Mouse (Mus musculus): ENCODE measurements around the gene Olfr970. TPM values are rescaled to one million over a fixed set of nuclear protein-coding genes. Genes with fewer than 3 reads are reported as not detected.

Gene Olfr970
- not detected in 4 replicates for total RNA-seq (2023; ENCODE audit: inconsistent age)

DNA sequence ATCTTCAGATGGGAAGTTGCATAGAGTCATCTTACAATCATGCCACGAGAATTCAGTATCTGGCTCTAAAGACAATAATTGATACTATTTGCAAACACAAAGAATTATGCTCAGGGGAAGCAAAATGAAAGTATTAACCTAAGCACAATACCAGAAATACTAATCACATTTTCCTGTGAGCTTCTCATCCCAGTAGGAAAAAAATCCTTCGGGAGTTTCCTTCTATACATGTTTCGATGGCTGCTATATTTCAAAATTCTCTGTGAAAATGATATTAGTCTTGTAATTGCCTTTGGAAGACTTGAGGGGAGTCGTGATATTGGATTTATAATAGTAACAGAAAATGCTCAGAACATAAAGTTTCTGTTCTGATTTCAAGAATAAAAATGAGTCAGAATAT lies at the start of gene Olfr970:
TSS of gene Olfr970 (plus strand) at position 301 of the 400 bp plus-strand sequence.

DNA sequence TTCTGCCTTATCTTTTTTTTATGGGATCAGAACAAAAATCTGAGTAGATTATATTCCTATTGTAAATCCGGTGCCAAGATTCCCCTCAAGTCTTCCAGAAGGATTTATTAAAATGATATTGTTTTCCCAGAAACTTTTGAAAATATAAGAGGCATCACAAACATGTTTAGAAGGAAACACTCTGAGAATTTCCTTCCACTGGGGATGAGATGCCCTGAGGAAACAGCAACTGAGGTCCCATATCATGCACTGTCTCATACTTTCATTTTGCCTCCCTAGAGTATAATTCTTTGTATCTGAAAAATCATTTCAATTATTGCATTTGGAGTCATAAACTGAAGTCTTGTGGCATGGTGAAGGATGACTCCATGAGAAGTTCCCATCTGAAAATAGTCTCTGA lies 25.5 kb upstream of the Olfr970 start, which contains the start of gene Olfr968:
TSS of gene Olfr968 (minus strand) at position 101 of the 400 bp plus-strand sequence.

DNA sequence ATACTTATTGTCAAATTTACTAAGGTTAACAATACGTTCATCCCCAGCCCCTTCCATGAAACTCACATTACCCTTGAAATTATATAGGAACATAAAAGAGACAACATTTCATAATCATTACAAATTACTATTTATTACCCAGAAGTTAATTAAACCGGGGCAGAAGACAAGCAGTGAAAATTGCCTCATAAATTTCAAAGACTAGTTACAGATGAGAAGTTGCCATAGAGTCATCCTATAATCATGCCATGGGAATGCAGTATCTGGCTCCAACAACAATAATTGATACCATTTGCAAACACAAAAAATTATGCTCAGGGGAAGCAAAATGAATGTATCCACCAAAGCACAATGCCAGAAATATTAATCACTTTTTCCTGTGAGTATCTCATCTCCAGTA lies 18.1 kb upstream of the Olfr970 start, which contains the start of gene Olfr969:
TSS of gene Olfr969 (plus strand) at position 388 of the 400 bp plus-strand sequence.

DNA sequence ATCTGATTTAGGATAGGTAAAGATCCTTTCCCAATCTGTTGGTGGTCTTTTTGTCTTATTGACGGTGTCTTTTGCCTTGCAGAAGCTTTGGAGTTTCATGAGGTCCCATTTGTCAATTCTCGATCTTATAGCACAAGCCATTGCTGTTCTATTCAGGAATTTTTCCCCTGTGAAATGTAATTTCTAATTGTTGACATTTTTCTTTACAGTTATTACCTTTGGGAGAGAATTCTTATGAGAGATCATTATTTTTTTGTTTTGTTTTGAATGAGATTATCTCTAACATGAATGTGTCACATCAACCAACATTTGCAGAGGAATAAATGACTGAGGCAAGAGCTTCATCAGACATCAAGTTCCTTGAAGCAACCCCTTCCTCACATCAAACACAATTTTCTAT lies 27.9 kb downstream of the Olfr970 start, which contains the start of gene Olfr971:
TSS of gene Olfr971 (plus strand) at position 301 of the 400 bp plus-strand sequence.

DNA sequence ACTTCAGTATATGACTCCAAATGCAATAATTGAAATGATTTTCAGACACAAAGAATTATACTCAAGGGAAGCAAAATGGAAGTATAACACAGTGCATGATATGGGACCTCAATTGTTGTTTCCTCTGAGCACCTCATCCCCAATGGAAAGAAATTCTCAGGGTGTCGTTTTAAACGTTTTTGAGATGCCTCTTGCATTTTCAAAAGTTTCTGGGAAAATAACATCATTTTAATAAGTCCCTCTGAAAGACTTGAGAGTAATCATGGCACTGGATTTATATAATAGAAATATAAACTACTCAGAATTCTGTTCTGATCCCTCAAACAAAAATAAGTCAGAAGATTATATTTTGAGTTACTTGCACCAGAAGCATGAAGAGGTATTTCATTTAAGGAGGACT lies 57.5 kb downstream of the Olfr970 start, which contains the start of gene Olfr972:
TSS of gene Olfr972 (plus strand) at position 301 of the 400 bp plus-strand sequence.

Other genes with a start within 250 kb of the Olfr970 start
- gene Olfr959, start 233.3 kb upstream of the Olfr970 start, total RNA-seq (2023; ENCODE audit: inconsistent age): not detected in 4 replicates
- not detected in 4 replicates for gene AW551984, start 204.5 kb upstream of the Olfr970 start, total RNA-seq (2023; ENCODE audit: inconsistent age)
- gene Olfr148, start 198.2 kb upstream of the Olfr970 start, total RNA-seq (2023; ENCODE audit: inconsistent age): not detected in 4 replicates
- not detected in 4 replicates for gene Olfr960, start 187.5 kb upstream of the Olfr970 start, total RNA-seq (2023; ENCODE audit: inconsistent age)
- not detected in 4 replicates for gene Olfr961, start 163.8 kb upstream of the Olfr970 start, total RNA-seq (2023; ENCODE audit: inconsistent age)
- gene Olfr963, start 141.7 kb upstream of the Olfr970 start, total RNA-seq (2023; ENCODE audit: inconsistent age): not detected in 4 replicates
- gene Olfr149, start 101.7 kb upstream of the Olfr970 start, total RNA-seq (2023; ENCODE audit: inconsistent age): not detected in 4 replicates
- not detected in 4 replicates for gene Olfr965, start 97.5 kb upstream of the Olfr970 start, total RNA-seq (2023; ENCODE audit: inconsistent age)
- not detected in 4 replicates for gene Olfr150, start 77.9 kb upstream of the Olfr970 start, total RNA-seq (2023; ENCODE audit: inconsistent age)
- not detected in 4 replicates for gene Olfr967, start 62.6 kb upstream of the Olfr970 start, total RNA-seq (2023; ENCODE audit: inconsistent age)
- gene Olfr968, start 25.6 kb upstream of the Olfr970 start, total RNA-seq (2023; ENCODE audit: inconsistent age): not detected in 4 replicates
- not detected in 4 replicates for gene Olfr969, start 17.9 kb upstream of the Olfr970 start, total RNA-seq (2023; ENCODE audit: inconsistent age)
- not detected in 4 replicates for gene Olfr971, start 28.0 kb downstream of the Olfr970 start, total RNA-seq (2023; ENCODE audit: inconsistent age)
- not detected in 4 replicates for gene Olfr972, start 57.6 kb downstream of the Olfr970 start, total RNA-seq (2023; ENCODE audit: inconsistent age)
- gene Olfr229, start 98.5 kb downstream of the Olfr970 start, total RNA-seq (2023; ENCODE audit: inconsistent age): not detected in 4 replicates
- gene Olfr974, start 128.6 kb downstream of the Olfr970 start, total RNA-seq (2023; ENCODE audit: inconsistent age): not detected in 4 replicates
- gene Olfr975, start 143.2 kb downstream of the Olfr970 start, total RNA-seq (2023; ENCODE audit: inconsistent age): not detected in 4 replicates
- not detected in 4 replicates for gene Olfr976, start 152.3 kb downstream of the Olfr970 start, total RNA-seq (2023; ENCODE audit: inconsistent age)
- not detected in 4 replicates for gene Olfr978, start 183.3 kb downstream of the Olfr970 start, total RNA-seq (2023; ENCODE audit: inconsistent age)
- gene Olfr979, start 194.6 kb downstream of the Olfr970 start, total RNA-seq (2023; ENCODE audit: inconsistent age): not detected in 4 replicates
- not detected in 4 replicates for gene Olfr980, start 200.7 kb downstream of the Olfr970 start, total RNA-seq (2023; ENCODE audit: inconsistent age)
- gene Olfr981, start 212.6 kb downstream of the Olfr970 start, total RNA-seq (2023; ENCODE audit: inconsistent age): not detected in 4 replicates

All from B cell, adult (primary cell).